Mouse (Mus musculus): ENCODE data around the gene Notch1. TPM values are rescaled to one million over a fixed set of nuclear protein-coding genes. Genes with fewer than 3 reads are reported as not detected.

Notch1 gene
- polyA plus RNA-seq, 1 experiment from 2014 or later, result 7.6 TPM

DNA sequence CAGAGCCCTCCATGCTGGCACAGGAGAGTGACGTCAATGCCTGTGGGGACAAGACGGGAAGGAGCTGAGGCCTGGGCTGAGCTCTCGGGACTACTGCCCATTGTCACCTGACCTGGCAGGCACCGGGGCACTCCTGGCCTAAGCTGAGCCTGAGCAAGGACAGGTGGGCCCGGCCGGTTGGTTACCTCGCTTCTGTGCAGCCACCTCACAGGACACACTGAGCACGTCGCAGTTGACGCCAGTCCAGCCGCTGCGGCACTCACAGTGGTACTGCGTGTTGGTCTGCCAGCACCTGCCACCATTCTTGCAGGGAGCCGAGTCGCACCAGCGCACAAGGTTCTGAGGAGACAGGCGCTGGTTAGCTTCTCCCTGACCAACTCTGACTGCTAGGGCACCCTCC lies 45.5 kb downstream of the Notch1 start:
- in situ Hi-C loops (cut with MboI; ENCODE audit: low pct_unique_long_range_greater_than_20kb), result no loop called here
- ChIA-PET POLR2A (no interaction called here), CTCF (no interaction called here)

DNA sequence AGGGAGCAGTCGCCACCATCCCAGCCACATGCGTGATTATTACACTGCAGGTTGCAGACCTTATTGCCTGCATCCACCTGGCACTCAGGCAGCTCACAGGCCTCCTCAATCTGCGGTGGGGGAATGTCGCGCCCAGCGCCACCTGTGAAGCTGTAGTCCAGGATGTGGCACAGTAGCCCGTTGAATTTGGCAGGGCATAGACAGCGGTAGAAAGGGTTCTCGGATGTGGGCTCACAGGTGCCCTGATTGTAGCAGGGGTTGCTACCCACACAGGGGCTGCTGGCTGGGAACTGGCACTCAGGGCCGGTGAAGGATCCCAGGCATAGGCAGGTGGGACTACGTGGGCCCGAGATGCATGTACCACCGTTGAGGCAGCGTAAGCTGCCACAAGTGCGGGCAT lies 48.1 kb downstream of the Notch1 start:
- no peak for DNase-seq (ENCODE audit: low read depth, low spot score)
- TF ChIP-seq CTCF (IDR thresholded peaks at IDR 0.05), result no peak
- ChIA-PET CTCF (no interaction called here), POLR2A (no interaction called here)
- H3K27me3 ChIP-seq, result no peaks in the 10 kb centered on the region
- in situ Hi-C loops (cut with MboI; ENCODE audit: low pct_unique_long_range_greater_than_20kb), result no loop called here
- no peak for ATAC-seq

More for the DNA sequence above, 45.5 kb downstream of the Notch1 start:
- no peaks in the 10 kb centered on the region for H3K27me3 ChIP-seq
- DNase-seq (ENCODE audit: low read depth, low spot score), result no peak
- TF ChIP-seq CTCF (IDR thresholded peaks at IDR 0.05), result no peak
- ATAC-seq, result no peak

DNA sequence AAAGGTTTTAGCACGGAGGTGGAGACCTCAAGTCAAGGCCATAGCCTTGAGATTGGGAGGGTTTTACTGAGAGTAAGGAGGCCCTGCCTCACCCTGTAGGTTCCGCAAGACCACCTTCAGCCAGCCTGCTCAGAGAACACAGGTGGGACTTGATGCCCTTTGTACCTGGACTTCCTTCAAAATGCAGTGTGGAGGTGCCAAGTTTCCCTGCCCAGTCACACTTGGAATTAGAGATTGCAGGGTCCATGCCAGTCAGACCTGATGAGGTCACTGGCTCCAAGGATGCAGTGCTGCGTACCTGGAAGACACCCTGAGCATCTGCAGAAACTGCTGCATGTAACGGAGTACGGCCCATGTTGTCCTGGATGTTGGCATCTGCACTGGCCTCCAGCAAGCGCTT lies 53.1 kb downstream of the Notch1 start:
- in situ Hi-C loops (cut with MboI; ENCODE audit: low pct_unique_long_range_greater_than_20kb), result no loop called here
- ATAC-seq, result no peak
- H3K27me3 ChIP-seq, result no peaks in the 10 kb centered on the region
- POLR2A ChIA-PET, result interaction anchor here (0.6 kb wide), 1 partner anchor 37 kb away, joined by 3 read pairs; no protein-coding TSS in a partner anchor
- TF ChIP-seq CTCF (IDR thresholded peaks at IDR 0.05), result no peak
- CTCF ChIA-PET, result interaction anchor here (1.4 kb wide), 1 partner anchor 13 kb away, joined by 3 read pairs; no protein-coding TSS in a partner anchor
- no peak for DNase-seq (ENCODE audit: low read depth, low spot score)

DNA sequence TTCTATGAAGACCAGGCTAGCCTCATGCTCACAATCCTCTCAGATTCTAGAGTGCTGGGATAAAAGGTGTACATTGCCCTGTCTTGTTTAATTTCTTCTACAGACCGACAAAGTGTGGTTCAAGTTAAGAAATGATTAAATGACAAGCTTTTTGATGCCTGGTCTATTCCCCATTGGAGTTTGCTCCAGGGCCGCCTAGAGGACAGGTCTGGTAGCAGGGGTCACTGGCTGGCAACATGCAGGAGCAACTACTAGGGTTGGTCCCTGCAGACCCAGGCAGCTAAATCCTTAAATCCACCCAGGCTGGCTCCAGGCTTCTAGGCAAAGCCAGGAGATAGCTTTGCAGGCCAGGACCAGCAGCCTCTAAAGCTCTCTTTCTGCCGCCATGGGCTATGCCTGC lies 53.5 kb downstream of the Notch1 start:
- no peak for TF ChIP-seq CTCF (IDR thresholded peaks at IDR 0.05)
- no peak for DNase-seq (ENCODE audit: low read depth, low spot score)
- in situ Hi-C loops (cut with MboI; ENCODE audit: low pct_unique_long_range_greater_than_20kb), result no loop called here
- ATAC-seq, result no peak
- ChIA-PET POLR2A (interaction anchor here (0.6 kb wide), 1 partner anchor 37 kb away, joined by 3 read pairs; no protein-coding TSS in a partner anchor), CTCF (no interaction called here)
- no peaks in the 10 kb centered on the region for H3K27me3 ChIP-seq

GRCm38 (mm10) chr2:26461667-26462066 lies 54.8 kb downstream of the Notch1 start:
- no peak for TF ChIP-seq CTCF (IDR thresholded peaks at IDR 0.05)
- POLR2A ChIA-PET, result no interaction called here
- in situ Hi-C loops (cut with MboI; ENCODE audit: low pct_unique_long_range_greater_than_20kb), result no loop called here
- no peaks in the 10 kb centered on the region for H3K27me3 ChIP-seq
- CTCF ChIA-PET, result no interaction called here
- DNase-seq (ENCODE audit: low read depth, low spot score) (no peak), ATAC-seq (no peak)

DNA sequence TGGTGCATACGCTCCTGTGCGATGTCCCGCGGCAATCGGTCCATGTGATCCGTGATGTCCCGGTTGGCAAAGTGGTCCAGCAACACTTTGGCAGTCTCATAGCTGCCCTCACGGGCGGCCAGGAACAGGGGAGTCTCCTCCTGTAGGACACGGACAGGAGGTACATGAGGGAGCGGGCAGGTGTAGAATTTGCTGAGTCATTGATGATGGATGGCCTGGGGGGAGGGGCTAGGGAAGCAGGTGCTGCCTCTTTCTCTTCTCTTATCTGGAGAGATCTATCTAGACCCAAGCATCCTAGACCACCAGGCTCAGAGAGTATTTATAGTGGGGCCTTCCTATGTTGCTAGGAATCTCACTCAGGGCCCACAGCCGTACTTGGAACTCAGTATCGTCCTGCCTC lies 55.6 kb downstream of the Notch1 start:
- DNase-seq (ENCODE audit: low read depth, low spot score) (no peak), ATAC-seq (no peak)
- ChIA-PET POLR2A (no interaction called here), CTCF (no interaction called here)
- no peak for TF ChIP-seq CTCF (IDR thresholded peaks at IDR 0.05)
- no peaks in the 10 kb centered on the region for H3K27me3 ChIP-seq
- in situ Hi-C loops (cut with MboI; ENCODE audit: low pct_unique_long_range_greater_than_20kb), result no loop called here

- H3K27me3 ChIP-seq, result no peaks in the 10 kb centered on the region
- in situ Hi-C loops (cut with MboI; ENCODE audit: low pct_unique_long_range_greater_than_20kb), result no loop called here
- no peak for DNase-seq (ENCODE audit: low read depth, low spot score)
- TF ChIP-seq CTCF (IDR thresholded peaks at IDR 0.05), result no peak
- POLR2A ChIA-PET, result interaction anchor here (1.3 kb wide), 1 partner anchor 14 kb away, joined by 4 read pairs; the partner anchor contains the start of gene Sec16a
- ATAC-seq, result no peak
- CTCF ChIA-PET, result no interaction called here
Measured at GRCm38 (mm10) chr2:26460097-26460646, 56.3 kb downstream of the Notch1 start.

DNA sequence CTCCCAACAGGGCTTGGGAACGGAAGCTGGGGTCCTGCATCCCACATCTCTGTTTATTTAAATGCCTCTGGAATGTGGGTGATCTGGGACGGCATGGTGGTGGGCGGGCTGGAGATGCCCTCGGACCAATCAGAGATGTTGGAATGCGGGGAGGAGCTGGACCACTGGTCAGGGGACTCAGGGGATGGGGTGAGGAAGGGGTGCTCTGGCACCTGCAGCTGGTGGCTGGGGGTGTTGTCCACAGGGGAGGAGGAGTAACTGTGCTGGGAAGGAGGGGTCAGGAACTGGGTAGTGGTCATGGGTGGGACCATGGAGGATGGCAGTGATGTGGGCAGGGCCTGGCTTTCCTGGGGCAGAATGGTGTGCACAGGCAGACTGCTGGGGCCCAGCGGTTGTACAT lies 57.0 kb downstream of the Notch1 start:
- H3K27me3 ChIP-seq, result no peaks in the 10 kb centered on the region
- POLR2A ChIA-PET, result interaction anchor here (1.3 kb wide), 1 partner anchor 14 kb away, joined by 4 read pairs; the partner anchor contains the start of gene Sec16a
- DNase-seq (ENCODE audit: low read depth, low spot score) (no peak), ATAC-seq (no peak)
- CTCF ChIA-PET, result no interaction called here
- in situ Hi-C loops (cut with MboI; ENCODE audit: low pct_unique_long_range_greater_than_20kb), result no loop called here
- TF ChIP-seq CTCF (IDR thresholded peaks at IDR 0.05), result no peak

DNA sequence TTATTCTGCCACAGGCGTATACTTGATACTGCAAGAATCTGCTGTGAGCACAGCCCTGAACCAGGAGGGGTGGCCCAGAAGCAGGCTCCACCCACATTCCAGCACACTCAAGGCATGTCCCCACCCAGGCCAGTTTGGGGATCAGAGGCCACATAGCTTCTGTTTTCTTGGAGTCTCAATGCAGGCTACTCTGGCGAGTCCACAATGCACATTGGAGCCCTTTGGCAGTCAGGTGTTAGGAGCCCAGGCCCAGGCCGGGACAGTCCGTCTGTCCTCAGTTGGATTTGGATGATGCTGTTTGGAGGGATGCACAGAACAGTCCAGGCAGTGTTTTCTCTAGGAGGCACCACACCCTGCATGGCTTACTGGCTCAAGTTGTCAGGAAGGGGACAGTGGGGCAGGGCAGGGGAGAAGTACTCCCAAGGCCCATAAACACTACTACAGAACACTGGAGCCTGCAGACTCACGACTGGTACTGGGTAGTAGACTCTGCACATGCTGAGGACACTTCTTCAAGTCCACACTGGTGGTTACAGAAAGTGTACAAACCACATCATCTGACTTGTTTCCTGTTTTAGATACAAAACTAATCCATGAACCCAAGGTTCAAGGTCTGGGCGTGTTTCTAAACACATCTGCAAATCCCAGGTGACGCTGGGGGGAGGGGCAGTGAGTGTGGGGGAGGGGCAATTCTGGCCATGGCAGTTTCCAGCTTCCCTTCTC lies 57.9 kb downstream of the Notch1 start:
- ATAC-seq, result peak; percentile 17
- ChIA-PET POLR2A (no interaction called here), CTCF (no interaction called here)
- DNase-seq (ENCODE audit: low read depth, low spot score), result no peak
- no peak for TF ChIP-seq CTCF (IDR thresholded peaks at IDR 0.05)
- in situ Hi-C loops (cut with MboI; ENCODE audit: low pct_unique_long_range_greater_than_20kb), result no loop called here
- no peaks in the 10 kb centered on the region for H3K27me3 ChIP-seq

DNA sequence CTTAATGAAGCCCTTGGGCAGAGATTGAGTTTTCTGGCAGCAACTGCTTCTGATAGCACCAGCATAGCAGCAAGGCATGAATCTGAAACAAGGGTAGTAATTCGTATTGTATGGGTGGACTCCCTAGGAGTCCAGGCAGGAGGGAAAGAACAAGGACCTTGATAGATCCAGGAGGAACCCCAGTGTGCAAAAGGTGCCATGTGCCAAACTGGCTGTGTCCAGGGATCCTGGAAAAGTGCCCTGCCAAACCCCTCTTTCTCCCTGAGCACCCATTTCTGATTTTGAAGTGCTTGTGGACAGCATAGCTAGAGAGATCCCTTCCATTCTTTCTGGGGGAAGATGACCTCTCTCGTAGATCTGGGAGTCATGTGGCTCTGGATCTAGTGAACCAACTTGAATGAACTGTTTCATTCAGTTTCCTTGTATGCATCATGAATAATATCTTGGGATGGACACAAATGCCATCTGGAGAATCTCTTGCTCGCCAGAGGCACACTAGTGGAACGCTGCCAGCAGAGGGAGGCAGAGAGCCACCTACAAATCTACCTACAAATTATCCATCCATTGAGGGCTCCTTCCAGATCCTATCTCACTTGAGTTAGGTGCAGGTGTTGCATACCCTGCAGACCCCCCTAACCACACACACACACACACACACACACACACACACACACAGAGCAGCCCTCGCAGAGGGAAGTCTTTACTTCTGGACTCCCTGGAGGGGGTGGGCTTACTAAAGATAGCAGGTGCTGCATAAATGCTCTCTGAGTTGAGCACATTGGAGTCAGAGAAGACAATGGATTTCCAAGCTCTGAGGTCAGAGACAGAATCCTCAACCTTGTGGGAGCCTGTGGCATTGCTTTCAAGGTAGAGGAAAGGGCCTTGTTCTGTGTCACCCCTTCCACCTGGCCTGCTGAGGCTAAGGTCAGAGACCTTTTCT lies 67.1 kb downstream of the Notch1 start:
- ChIA-PET CTCF (interaction anchor here (0.7 to 2.6 kb wide), 8 partner anchors 14 to 115 kb away, joined by 3 to 13 read pairs (median 3); no protein-coding TSS in a partner anchor), POLR2A (interaction anchor here (0.6 kb wide), 1 partner anchor 906 kb away, joined by 3 read pairs; no protein-coding TSS in a partner anchor)
- H3K27me3 ChIP-seq, result no peaks in the 10 kb centered on the region
- DNase-seq (ENCODE audit: low read depth, low spot score), result no peak
- no peak for TF ChIP-seq CTCF (IDR thresholded peaks at IDR 0.05)
- in situ Hi-C loops (cut with MboI; ENCODE audit: low pct_unique_long_range_greater_than_20kb), result loop anchor here (5.0 to 25.0 kb wide), 2 partner anchors 113 to 463 kb away; partner anchors contain the start of genes Med22, Rpl7a, Surf1 and Surf2
- no peak for ATAC-seq
